Mouse (Mus musculus) intestine, postnatal 0 days (tissue): ENCODE measurements around the gene Tmem106c. TPM values are rescaled to one million over a fixed set of nuclear protein-coding genes. Genes with fewer than 3 reads are reported as not detected.

Source experiments
- ATAC-seq: fragments of 200-750 bp; cut with Nextera tagmentation; 2 replicates; pipeline ENCODE4 v1.8.0; 2017; ENCODE audit warnings: mild to moderate bottlenecking, moderate TSS enrichment, moderate library complexity
- H3K27ac ChIP-seq: fragments of 300-500 bp; sonication (generic); 2 replicates; pipeline ENCODE4 v1.5.1; 2014; ENCODE audit warnings: mild to moderate bottlenecking, low read depth, low read length, moderate library complexity
- H3K27me3 ChIP-seq: fragments of 300-500 bp; sonication (generic); replicated peaks from 2 replicates; pipeline ENCODE4 v1.6.1; 2014; ENCODE audit warnings: low read length, mixed read lengths; ENCODE audit not compliant: control insufficient read depth, insufficient read depth
- H3K36me3 ChIP-seq: fragments of 300-500 bp; sonication (generic); 2 replicates; pipeline ENCODE4 v1.6.1; 2014; ENCODE audit warnings: mild to moderate bottlenecking, moderate library complexity; ENCODE audit not compliant: control insufficient read depth, insufficient read depth
- H3K4me1 ChIP-seq: fragments of 300-500 bp; sonication (generic); replicated peaks from 2 replicates; pipeline ENCODE4 v1.6.1; 2014; ENCODE audit warnings: antibody characterized with exemption, low read length, mixed read lengths; ENCODE audit not compliant: control insufficient read depth, insufficient read depth
- H3K4me2 ChIP-seq: fragments of 300-500 bp; sonication (generic); replicated peaks from 2 replicates; pipeline ENCODE4 v1.6.1; 2014; ENCODE audit warnings: low read depth, mild to moderate bottlenecking, moderate library complexity
- H3K4me3 ChIP-seq: fragments of 300-500 bp; sonication (generic); 2 replicates; pipeline ENCODE4 v1.5.1; 2014; ENCODE audit warnings: low read depth, low read length
- H3K9ac ChIP-seq: fragments of 300-500 bp; sonication (generic); 2 replicates; pipeline ENCODE4 v1.6.1; 2014; ENCODE audit warnings: mild to moderate bottlenecking, low read depth, low read length
- H3K9me3 ChIP-seq: fragments of 300-500 bp; sonication (generic); 2 replicates; pipeline ENCODE4 v1.6.1; 2016; ENCODE audit warnings: mixed run types; ENCODE audit not compliant: control insufficient read depth
- CTCF ChIP-seq: sonication (generic); IDR thresholded peaks from 2 replicates; pipeline ENCODE4 v1.5.1; 2016; ENCODE audit warnings: low read depth, mild to moderate bottlenecking, control low read depth, antibody characterized with exemption, moderate library complexity
- WGBS: fragments of 180-500 bp; shearing (Covaris S2); extraction: QIAGEN DNeasy Blood & Tissue Kit; methylation state at CpG from one replicate; pipeline ENCODE4 v1.1.7; 2014; 5-methylcytosine and 5-hydroxymethylcytosine counted together
- polyA plus RNA-seq: library from polyadenylated mRNA; unstranded; fragments of >200 nt; fragmentation: Nextera tagmentation; extraction: Ambion mirVana; gene quantifications from 2 replicates; pipeline ENCODE4 v1.2.1, GENCODE M21; 2015

Gene Tmem106c
- polyA plus RNA-seq, 1 experiment from 2014 or later = 33.3 TPM

- H3K27ac ChIP-seq = no peak overlapping the region
- H3K27me3 ChIP-seq = peaks cover 81% of the 10 kb centered on the region
- H3K9ac ChIP-seq = no peak overlapping the region
- H3K4me2 ChIP-seq = no peak overlapping the region
- WGBS = 19% methylated on average over 7 of the region's 7 CpGs
- no peak for ATAC-seq
- no peaks in the 10 kb centered on the region for H3K36me3 ChIP-seq
- TF ChIP-seq CTCF = no peak
- H3K9me3 ChIP-seq = no peaks in the 10 kb centered on the region
- H3K4me3 ChIP-seq = no peak overlapping the region
- peaks cover 11% of the 10 kb centered on the region for H3K4me1 ChIP-seq
Observed at GRCm38 (mm10) chr15:97999991-98000390, 36.0 kb downstream of the Tmem106c start.

- Histone ChIP-seq H3K4me1 (peaks cover 11% of the 10 kb centered on the region), H3K36me3 (no peaks in the 10 kb centered on the region), H3K27ac (no peak overlapping the region), H3K4me2 (peak overlapping the region; percentile 60), H3K9me3 (no peaks in the 10 kb centered on the region), H3K9ac (no peak overlapping the region), H3K27me3 (peaks cover 93% of the 10 kb centered on the region), H3K4me3 (peak overlapping the region; percentile 31)
- peak; percentile 65 for ATAC-seq
- no peak for TF ChIP-seq CTCF
- 1% methylated on average over 37 of the region's 37 CpGs for WGBS
Observed at GRCm38 (mm10) chr15:98001321-98002112, 37.5 kb downstream of the Tmem106c start.

DNA sequence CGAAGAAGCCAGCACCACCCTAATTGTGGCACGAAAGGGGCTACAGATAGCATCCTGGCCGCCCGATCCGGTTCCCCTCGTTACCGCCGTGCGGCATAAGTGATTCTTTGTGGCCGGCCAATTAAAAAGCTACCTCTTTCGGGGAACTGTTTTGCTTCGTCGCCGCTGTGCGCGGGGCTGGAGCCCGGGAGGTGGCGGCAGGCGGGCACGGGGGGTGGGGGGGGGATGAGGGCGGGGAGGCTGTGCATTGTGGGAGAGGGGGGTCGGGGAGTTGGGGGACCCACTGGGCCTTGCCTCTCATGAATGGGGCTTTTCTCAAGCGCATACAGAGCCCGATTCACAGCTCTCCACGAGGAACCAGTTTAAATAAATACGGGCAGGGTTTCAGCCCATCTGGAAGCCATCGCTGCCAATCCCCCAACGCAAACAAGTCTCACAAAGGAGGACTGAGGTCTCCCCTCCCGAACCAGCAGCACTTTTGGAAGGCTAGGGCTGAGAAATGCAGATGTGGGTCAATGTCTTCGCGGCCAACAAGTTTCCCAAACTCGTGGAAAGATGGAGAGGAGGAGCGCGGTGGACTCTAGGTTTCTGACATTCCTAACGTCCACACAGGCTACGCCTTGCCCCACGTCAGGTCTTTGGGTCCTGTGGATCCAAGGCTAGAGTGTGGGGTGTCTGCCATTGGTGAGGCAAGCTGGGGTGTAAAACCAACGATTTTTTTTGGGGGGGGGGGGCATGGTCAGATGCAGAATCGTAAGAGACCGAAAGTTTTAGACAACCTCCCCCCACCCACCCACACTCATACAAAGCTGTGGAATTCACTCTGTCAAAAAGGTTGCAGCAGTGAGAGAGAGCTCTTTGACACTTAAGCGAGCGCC is 38.4 kb downstream of the Tmem106c start:
- no peak for TF ChIP-seq CTCF
- 1% methylated on average over 42 of the region's 42 CpGs for WGBS
- H3K27ac ChIP-seq = no peak overlapping the region
- peak overlapping the region; percentile 31 for H3K4me3 ChIP-seq
- no peak overlapping the region for H3K9ac ChIP-seq
- no peaks in the 10 kb centered on the region for H3K36me3 ChIP-seq
- no peaks in the 10 kb centered on the region for H3K9me3 ChIP-seq
- peak overlapping the region; percentile 60 for H3K4me2 ChIP-seq
- ATAC-seq = no peak
- H3K4me1 ChIP-seq = peaks cover 11% of the 10 kb centered on the region
- H3K27me3 ChIP-seq = peaks cover 97% of the 10 kb centered on the region

GRCm38 (mm10) chr15:98002991-98003821 is 39.2 kb downstream of the Tmem106c start:
- no peaks in the 10 kb centered on the region for H3K9me3 ChIP-seq
- no peak for TF ChIP-seq CTCF
- ATAC-seq = no peak
- no peak overlapping the region for H3K9ac ChIP-seq
- no peak overlapping the region for H3K27ac ChIP-seq
- peaks cover 94% of the 10 kb centered on the region for H3K27me3 ChIP-seq
- peak overlapping the region; percentile 31 for H3K4me3 ChIP-seq
- H3K4me1 ChIP-seq = peaks cover 11% of the 10 kb centered on the region
- no peaks in the 10 kb centered on the region for H3K36me3 ChIP-seq
- peak overlapping the region; percentile 60 for H3K4me2 ChIP-seq
- WGBS = under 1% methylated on average over 42 of the region's 42 CpGs

DNA sequence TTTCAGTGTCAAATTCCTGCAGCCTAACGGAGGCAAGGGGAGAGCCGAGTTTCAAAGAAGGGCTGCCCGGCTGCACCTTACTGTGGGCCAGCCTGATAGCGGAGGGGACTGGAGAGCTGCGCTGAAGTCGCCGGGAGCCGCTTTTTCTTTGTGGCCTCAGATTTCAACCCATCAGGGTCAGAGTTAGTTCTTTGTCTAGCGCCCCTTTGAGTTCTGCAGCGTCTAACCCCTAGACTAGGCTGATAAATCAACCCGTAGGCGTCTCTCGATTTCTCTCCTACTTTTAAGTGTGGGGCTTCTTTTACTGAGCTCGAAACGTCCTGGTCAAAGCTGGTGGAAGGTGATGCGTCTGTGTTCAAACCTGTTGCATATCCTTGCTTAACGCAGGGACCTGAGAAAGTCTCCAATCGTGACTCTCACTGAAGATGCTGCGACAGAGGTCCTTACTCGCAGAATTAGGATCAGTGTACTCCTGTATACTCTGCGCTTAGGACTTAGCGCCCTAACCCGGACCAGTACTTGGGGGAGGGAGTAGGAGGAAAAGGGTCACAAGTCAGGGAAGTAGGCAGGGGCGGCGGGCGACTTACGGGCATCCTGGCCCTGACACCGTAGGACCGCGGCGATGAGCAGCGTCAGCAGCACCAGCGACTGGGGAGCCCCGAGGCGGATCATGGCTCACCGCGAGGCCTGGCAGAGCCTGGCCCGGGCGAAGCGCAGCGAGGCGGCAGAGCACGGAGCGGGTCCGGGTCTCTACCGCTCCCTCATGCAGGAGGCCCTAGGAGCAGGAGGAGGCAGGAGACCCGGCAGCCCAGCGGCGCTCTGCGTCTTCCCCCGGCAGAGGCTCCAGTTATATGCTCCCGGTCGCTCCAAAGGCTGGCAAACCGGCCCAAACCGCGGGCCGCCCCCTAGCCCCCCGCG is 40.1 kb downstream of the Tmem106c start, which contains the start of gene Col2a1:
TSS of gene Col2a1 (minus strand) at position 874 of the 918 bp plus-strand sequence.
- no peak within 1 kb of the TSS for H3K9ac ChIP-seq
- no peaks in the 10 kb centered on the region for H3K36me3 ChIP-seq
- H3K4me2 ChIP-seq = peak within 1 kb of the TSS; percentile 45
- peaks cover 11% of the 10 kb centered on the region for H3K4me1 ChIP-seq
- no peak for TF ChIP-seq CTCF
- no peak within 1 kb of the TSS for H3K27ac ChIP-seq
- H3K9me3 ChIP-seq = no peaks in the 10 kb centered on the region
- ATAC-seq = no peak
- H3K27me3 ChIP-seq = peaks cover 85% of the 10 kb centered on the region
- peak within 1 kb of the TSS; percentile 12 for H3K4me3 ChIP-seq
- 1% methylated on average over 49 of the region's 59 CpGs for WGBS
